Mouse (Mus musculus): ENCODE results near the gene Nipa1. TPM values are rescaled to one million over a fixed set of nuclear protein-coding genes. Genes with fewer than 3 reads are reported as not detected.

The Nipa1 gene
- total and polyA plus RNA-seq, 3 experiments = 0.38 to 1.0 (median 0.96) TPM

DNA sequence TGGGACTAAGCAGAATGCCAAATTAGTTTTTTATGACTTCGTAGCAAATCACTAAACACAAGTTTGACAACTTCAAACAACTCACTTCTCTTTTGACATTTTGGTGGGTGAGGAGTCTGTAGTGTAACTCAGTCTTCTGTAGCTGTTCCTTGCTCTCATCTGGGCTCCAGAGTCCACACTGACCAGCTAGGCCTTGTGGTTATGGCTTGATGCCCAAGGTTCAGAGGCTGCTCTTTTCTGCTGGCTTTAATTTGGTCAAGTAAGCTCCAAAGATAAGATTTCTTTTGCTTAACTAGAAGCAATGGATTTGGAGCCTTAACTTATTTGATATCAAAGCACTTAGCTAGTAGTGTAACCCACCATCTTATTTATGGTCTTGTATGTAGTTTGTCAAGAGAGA is 45.1 kb upstream of the Nipa1 start:
- no peaks in the 10 kb centered on the region for H3K4me1 ChIP-seq (ENCODE audit: control insufficient read depth in 1 of 2, insufficient read depth in 2 of 2)
- peaks cover 0 to 28% of the 10 kb centered on the region in 2 experiments for H3K36me3 ChIP-seq (replicated peaks in 1 of 2; ENCODE audit: control insufficient read depth in 1 of 2, insufficient read depth in 1 of 2, low read length in 1 of 2)
- no peaks in the 10 kb centered on the region for H3K79me2 ChIP-seq (replicated peaks; ENCODE audit: control insufficient read depth, extremely low read depth, insufficient read depth, poor library complexity, severe bottlenecking)
- no peak overlapping the region for H3K27ac ChIP-seq (ENCODE audit: insufficient read depth, low read depth)
- TF ChIP-seq JUN (IDR thresholded peaks at IDR 0.05; ENCODE audit: insufficient read depth, low read depth, low read length) = no peak
- TF ChIP-seq IRF4 (IDR thresholded peaks at IDR 0.05; ENCODE audit: low read depth, low read length) = no peak
- no peak for TF ChIP-seq MAX (IDR thresholded peaks at IDR 0.05; ENCODE audit: low read length)
- no peak for TF ChIP-seq RCOR1 (conservative IDR thresholded peaks at IDR 0.05; ENCODE audit: low read depth, low read length)
- no peak for TF ChIP-seq KAT2A (IDR thresholded peaks at IDR 0.05; ENCODE audit: insufficient replicate concordance, low read length)
- TF ChIP-seq BHLHE40 (IDR thresholded peaks at IDR 0.05; ENCODE audit: low read depth, low read length) = no peak
- TF ChIP-seq GABPA (IDR thresholded peaks at IDR 0.05; ENCODE audit: insufficient replicate concordance, low read depth, low read length) = no peak
- TF ChIP-seq MYC (IDR thresholded peaks at IDR 0.05; ENCODE audit: low read depth, low read length) = no peak
- TF ChIP-seq TCF12 (IDR thresholded peaks at IDR 0.05; ENCODE audit: low read depth, low read length) = no peak
- TF ChIP-seq SMC3 (IDR thresholded peaks at IDR 0.05; ENCODE audit: low read depth, low read length) = no peak
- no peak overlapping the region for H3K4me3 ChIP-seq (replicated peaks in 1 of 3; ENCODE audit: low read depth in 2 of 3, low read length in 2 of 3, poor library complexity in 1 of 3)
- no peak for DNase-seq (ENCODE audit: extremely low read depth)
- in situ Hi-C loops (cut with MboI; ENCODE audit: low pct_ligation_motif_present, low pct_unique_long_range_greater_than_20kb, low sequenced_read_pairs) (no loop called here), dilution Hi-C loops (cut with MboI; ENCODE audit: extremely low pct_ligation_motif_present, extremely low pct_unique_long_range_greater_than_20kb, low sequenced_read_pairs) (no loop called here)
- no peaks in the 10 kb centered on the region for H3K9me3 ChIP-seq (replicated peaks; ENCODE audit: low read length)
- no peak overlapping the region for H3K4me2 ChIP-seq (ENCODE audit: insufficient read depth, low read depth, poor library complexity, severe bottlenecking)
- no peak overlapping the region for H3K9ac ChIP-seq (ENCODE audit: insufficient read depth, low read depth)
- no peaks in the 10 kb centered on the region for H3K27me3 ChIP-seq (replicated peaks)

- Histone ChIP-seq H3K9me3 (replicated peaks; ENCODE audit: low read length) (no peaks in the 10 kb centered on the region), H3K27me3 (replicated peaks) (no peaks in the 10 kb centered on the region), H3K4me2 (ENCODE audit: insufficient read depth, low read depth, poor library complexity, severe bottlenecking) (no peak overlapping the region), H3K27ac (ENCODE audit: insufficient read depth, low read depth) (no peak overlapping the region), H3K79me2 (replicated peaks; ENCODE audit: control insufficient read depth, extremely low read depth, insufficient read depth, poor library complexity, severe bottlenecking) (peaks cover 10% of the 10 kb centered on the region), H3K4me3 (replicated peaks in 1 of 3; ENCODE audit: low read depth in 2 of 3, low read length in 2 of 3, poor library complexity in 1 of 3) (no peak overlapping the region), H3K4me1 (ENCODE audit: control insufficient read depth in 1 of 2, insufficient read depth in 2 of 2) (peaks cover 2 to 16% of the 10 kb centered on the region in 2 experiments; a peak in 2 of 4 replicates), H3K36me3 (replicated peaks in 1 of 2; ENCODE audit: control insufficient read depth in 1 of 2, insufficient read depth in 1 of 2, low read length in 1 of 2) (peaks cover 3 to 30% of the 10 kb centered on the region in 2 experiments), H3K9ac (ENCODE audit: insufficient read depth, low read depth) (no peak overlapping the region)
- TF ChIP-seq POLR2A (IDR thresholded peaks at IDR 0.05; ENCODE audit: low read depth, low read length) (no peak), USF2 (conservative IDR thresholded peaks at IDR 0.05; ENCODE audit: low read depth, low read length) (no peak), RCOR1 (conservative IDR thresholded peaks at IDR 0.05; ENCODE audit: low read depth, low read length) (no peak), GABPA (IDR thresholded peaks at IDR 0.05; ENCODE audit: insufficient replicate concordance, low read depth, low read length) (no peak), SIN3A (IDR thresholded peaks at IDR 0.05; ENCODE audit: low read length) (no peak), HCFC1 (IDR thresholded peaks at IDR 0.05; ENCODE audit: low read depth, low read length) (no peak), ZNF384 (IDR thresholded peaks at IDR 0.05; ENCODE audit: low read depth, low read length) (no peak), ETS1 (conservative IDR thresholded peaks at IDR 0.05; ENCODE audit: low read depth, low read length) (no peak), ZMIZ1 (IDR thresholded peaks at IDR 0.05; ENCODE audit: low read depth, low read length) (no peak), TBP (conservative IDR thresholded peaks at IDR 0.05; ENCODE audit: low read depth, low read length) (no peak), MXI1 (IDR thresholded peaks at IDR 0.05; ENCODE audit: low read depth, low read length) (no peak), ZKSCAN1 (IDR thresholded peaks at IDR 0.05; ENCODE audit: borderline replicate concordance, low read depth, low read length) (no peak), JUND (conservative IDR thresholded peaks at IDR 0.05; ENCODE audit: low read depth, low read length) (no peak)
- DNase-seq (ENCODE audit: extremely low read depth) = no peak
- in situ Hi-C loops (cut with MboI; ENCODE audit: low pct_ligation_motif_present, low pct_unique_long_range_greater_than_20kb, low sequenced_read_pairs) (no loop called here), dilution Hi-C loops (cut with MboI; ENCODE audit: extremely low pct_ligation_motif_present, extremely low pct_unique_long_range_greater_than_20kb, low sequenced_read_pairs) (no loop called here)
These were observed 35.6 kb upstream of the Nipa1 start for GRCm38 (mm10) chr7:56055338-56055737.
